Mouse (Mus musculus) intestine, embryonic 14.5 days (tissue): ENCODE results near the gene Lrig2. TPM values are rescaled to one million over a fixed set of nuclear protein-coding genes. Genes with fewer than 3 reads are reported as not detected.

Experiments used
- ATAC-seq: fragments of 200-750 bp; cut with Nextera tagmentation; replicated peaks from 2 replicates; pipeline ENCODE4 v1.8.0; 2017; ENCODE audit warnings: low read depth, moderate number of reproducible peaks, moderate TSS enrichment, moderate library complexity; ENCODE audit not compliant: low FRiP score, low TSS enrichment
- DNase-seq: peaks from one replicate; pipeline ENCODE4 v3.0.0-alpha.2; 2018; ENCODE audit warnings: low spot score
- H3K27ac ChIP-seq: fragments of 300-500 bp; sonication (generic); 2 replicates; pipeline ENCODE4 v1.5.1; 2014; ENCODE audit warnings: low read depth, mild to moderate bottlenecking, control low read depth
- H3K27me3 ChIP-seq: fragments of 300-500 bp; sonication (generic); replicated peaks from 2 replicates; pipeline ENCODE4 v1.6.1; 2014; ENCODE audit warnings: low read length, control low read depth; ENCODE audit not compliant: control insufficient read depth, insufficient read depth
- H3K36me3 ChIP-seq: fragments of 300-500 bp; sonication (generic); 2 replicates; pipeline ENCODE4 v1.6.1; 2014; ENCODE audit warnings: low read length, control low read depth; ENCODE audit not compliant: control insufficient read depth, insufficient read depth
- H3K4me1 ChIP-seq: fragments of 300-500 bp; sonication (generic); replicated peaks from 2 replicates; pipeline ENCODE4 v1.6.1; 2014; ENCODE audit warnings: low read length, control low read depth, mixed read lengths; ENCODE audit not compliant: control insufficient read depth, insufficient read depth
- H3K4me2 ChIP-seq: fragments of 300-500 bp; sonication (generic); 2 replicates; pipeline ENCODE4 v1.6.1; 2014; ENCODE audit warnings: low read length
- H3K4me3 ChIP-seq: fragments of 300-500 bp; sonication (generic); 2 replicates; pipeline ENCODE4 v1.5.1; 2014; ENCODE audit warnings: low read depth, low read length, control low read depth, mixed read lengths
- H3K9ac ChIP-seq: fragments of 300-500 bp; sonication (generic); 2 replicates; pipeline ENCODE4 v1.6.1; 2014; ENCODE audit warnings: mild to moderate bottlenecking, low read length
- H3K9me3 ChIP-seq: fragments of 300-500 bp; sonication (generic); 2 replicates; pipeline ENCODE4 v1.6.1; 2016; ENCODE audit warnings: low read length, control low read depth; ENCODE audit not compliant: control insufficient read depth
- WGBS: fragments of 180-500 bp; shearing (Covaris S2); extraction: QIAGEN DNeasy Blood & Tissue Kit; methylation state at CpG from one replicate; pipeline ENCODE4 v1.1.7; 2014; 5-methylcytosine and 5-hydroxymethylcytosine counted together
- polyA plus RNA-seq: library from polyadenylated mRNA; unstranded; fragments of >200 nt; fragmentation: Nextera tagmentation; extraction: Ambion mirVana; gene quantifications from 2 replicates; pipeline ENCODE4 v1.2.1, GENCODE M21; 2014

The Lrig2 gene
- polyA plus RNA-seq, 1 experiment from 2014 or later: 19.3 TPM

DNA sequence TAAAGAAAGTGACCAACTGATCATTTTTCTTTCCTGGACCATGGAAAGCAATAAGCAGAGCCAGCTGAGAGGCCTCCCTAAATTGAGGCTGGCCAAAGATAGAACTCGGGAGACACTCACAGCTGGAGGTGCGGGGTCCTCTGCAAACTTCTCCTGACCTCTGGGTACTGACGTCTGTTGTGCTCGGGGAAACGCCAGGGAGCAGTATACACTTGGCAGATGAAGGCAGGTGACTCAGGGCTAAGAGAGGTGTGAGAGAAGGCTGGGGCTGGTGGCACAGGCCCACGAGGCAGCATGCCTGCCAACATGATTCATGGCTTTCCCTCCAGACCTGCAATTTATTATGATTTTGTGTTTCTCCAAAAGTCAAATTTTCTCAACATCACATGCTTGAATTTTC lies 66.1 kb downstream of the Lrig2 start:
- no peak for ATAC-seq
- H3K4me1 ChIP-seq: no peaks in the 10 kb centered on the region
- WGBS: 36% methylated on average over 6 of the region's 6 CpGs

DNA sequence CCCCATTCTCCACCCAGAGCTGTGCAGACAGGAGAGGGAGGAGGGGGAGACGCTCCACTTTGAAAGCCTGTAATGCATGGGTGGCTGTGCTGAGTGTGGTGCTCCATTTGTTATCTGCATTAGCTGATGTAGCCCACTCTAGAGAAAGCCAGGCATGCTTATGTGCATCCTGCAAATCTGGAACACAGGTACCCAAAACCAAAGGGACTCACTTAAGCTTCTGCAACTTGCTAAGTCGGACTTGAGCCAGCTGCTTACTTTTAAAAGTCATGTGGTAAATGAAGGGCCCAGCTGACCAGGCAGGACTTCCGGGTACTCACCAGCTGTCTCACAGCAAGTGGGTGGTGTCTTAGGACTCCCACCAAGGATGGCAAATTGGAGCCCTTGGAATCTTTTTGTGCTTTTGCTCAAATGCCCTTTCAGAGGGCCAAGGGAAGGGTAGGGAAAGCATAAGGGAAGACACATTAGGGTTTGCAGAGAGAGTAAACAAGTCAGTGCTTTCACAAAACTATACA lies 66.7 kb downstream of the Lrig2 start:
- no peak overlapping the region for H3K9ac ChIP-seq
- no peaks in the 10 kb centered on the region for H3K4me1 ChIP-seq
- DNase-seq: no peak
- H3K36me3 ChIP-seq: no peaks in the 10 kb centered on the region
- 64% methylated on average over 3 of the region's 3 CpGs for WGBS
- no peak overlapping the region for H3K4me2 ChIP-seq
- no peaks in the 10 kb centered on the region for H3K27me3 ChIP-seq
- no peak for ATAC-seq
- no peaks in the 10 kb centered on the region for H3K9me3 ChIP-seq
- no peak overlapping the region for H3K4me3 ChIP-seq
- H3K27ac ChIP-seq: no peak overlapping the region

More for the DNA sequence above, 66.1 kb downstream of the Lrig2 start:
- no peak overlapping the region for H3K27ac ChIP-seq
- no peaks in the 10 kb centered on the region for H3K9me3 ChIP-seq
- H3K36me3 ChIP-seq: no peaks in the 10 kb centered on the region
- H3K4me2 ChIP-seq: no peak overlapping the region
- no peak overlapping the region for H3K9ac ChIP-seq
- no peaks in the 10 kb centered on the region for H3K27me3 ChIP-seq
- no peak overlapping the region for H3K4me3 ChIP-seq
- no peak for DNase-seq

DNA sequence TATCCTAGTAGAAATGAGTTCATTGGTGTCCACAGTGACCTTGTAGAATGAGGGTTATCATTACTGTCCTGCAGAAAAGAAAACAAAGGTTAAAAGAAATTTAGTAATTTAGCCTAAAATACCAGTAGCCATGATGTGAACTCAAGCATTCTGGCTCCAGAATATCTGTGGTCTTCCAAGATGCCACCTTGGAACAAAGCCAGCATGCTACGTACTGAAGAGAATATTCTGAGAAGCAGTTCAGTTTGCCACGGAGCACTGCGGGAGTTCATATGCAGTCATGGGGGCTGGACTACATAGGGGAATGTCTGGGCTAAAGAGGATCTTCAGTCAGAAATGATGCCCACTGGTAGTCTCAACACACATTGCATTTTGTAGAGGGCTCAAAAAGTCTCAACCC lies 67.6 kb downstream of the Lrig2 start:
- DNase-seq (no peak), ATAC-seq (no peak)
- Histone ChIP-seq H3K36me3 (no peaks in the 10 kb centered on the region), H3K27ac (no peak overlapping the region), H3K4me2 (no peak overlapping the region), H3K4me3 (no peak overlapping the region), H3K27me3 (no peaks in the 10 kb centered on the region), H3K9ac (no peak overlapping the region), H3K4me1 (no peaks in the 10 kb centered on the region), H3K9me3 (no peaks in the 10 kb centered on the region)
- 90% methylated on average over 3 of the region's 3 CpGs for WGBS

DNA sequence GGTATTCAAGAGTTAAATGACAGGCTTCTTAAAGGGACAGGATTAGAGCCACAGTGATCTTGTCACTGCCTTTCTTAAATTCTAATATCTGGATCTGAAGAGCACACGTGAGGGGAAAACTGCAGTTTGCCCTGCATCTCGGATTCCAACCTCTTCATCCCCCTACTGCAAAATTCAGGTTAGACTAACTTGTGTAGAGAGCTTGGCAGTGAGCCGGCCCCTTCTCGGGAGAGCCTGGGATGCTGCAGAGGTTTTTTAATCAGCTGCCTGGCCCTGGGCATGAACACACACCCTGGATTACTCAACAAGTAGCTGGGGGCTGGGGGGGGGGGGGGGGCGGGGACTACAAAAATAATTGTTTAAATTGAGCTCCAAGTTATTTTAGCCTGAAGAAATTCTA lies 69.4 kb downstream of the Lrig2 start:
- H3K36me3 ChIP-seq: no peaks in the 10 kb centered on the region
- H3K27ac ChIP-seq: peak overlapping the region; percentile 43; the same call in 1 of the 2 replicates
- H3K27me3 ChIP-seq: no peaks in the 10 kb centered on the region
- H3K4me2 ChIP-seq: peak overlapping the region; percentile 42
- DNase-seq (no peak), ATAC-seq (no peak)
- H3K9ac ChIP-seq: 0 out of 2 replicates have a peak overlapping the region, but pooled peaks have one; percentile 35
- whole genome bisulfite sequencing: 27% methylated on average over 5 of the region's 5 CpGs
- H3K9me3 ChIP-seq: no peaks in the 10 kb centered on the region
- no peaks in the 10 kb centered on the region for H3K4me1 ChIP-seq
- no peak overlapping the region for H3K4me3 ChIP-seq

DNA sequence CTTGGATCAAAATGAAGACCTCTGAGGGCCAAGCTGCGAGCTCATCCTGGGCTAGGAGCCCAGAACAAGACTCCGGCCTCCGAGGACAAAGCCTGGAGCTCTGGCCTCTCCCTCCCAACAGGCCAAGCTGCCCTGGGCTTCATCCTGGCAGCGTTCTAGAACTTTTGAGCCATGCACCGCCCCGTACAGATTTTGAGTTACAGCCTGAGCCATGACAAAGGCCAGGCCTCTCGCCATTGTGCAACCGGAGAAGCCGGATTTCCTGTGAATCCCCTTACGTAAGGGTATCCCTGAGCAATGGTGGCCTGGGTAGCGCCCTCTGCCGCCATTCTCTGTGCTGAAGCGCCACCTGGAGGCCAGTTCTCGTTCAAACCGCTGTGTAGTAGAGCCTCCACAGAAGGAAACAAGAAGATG lies 69.8 kb downstream of the Lrig2 start:
- Histone ChIP-seq H3K4me2 (peak overlapping the region; percentile 42), H3K4me3 (no peak overlapping the region)

DNA sequence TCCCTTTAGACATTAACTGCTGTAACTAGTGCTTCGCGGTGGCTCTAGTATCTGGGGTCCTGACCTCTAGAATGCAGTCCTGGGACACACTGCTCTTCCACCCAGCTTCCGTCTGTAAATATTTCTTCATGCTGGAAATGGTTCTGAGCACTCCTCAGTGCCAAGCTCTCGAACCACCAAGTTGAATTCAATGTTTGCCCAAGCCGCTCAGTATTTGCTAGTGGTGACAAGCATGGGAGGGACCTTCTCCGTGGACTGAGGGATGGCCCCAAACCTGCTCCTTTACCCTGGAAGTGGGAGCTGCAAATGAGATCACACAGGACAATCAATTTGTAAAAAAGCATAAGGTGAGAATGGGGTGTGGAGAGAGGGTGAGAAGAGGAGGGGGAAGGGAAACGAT lies 70.3 kb downstream of the Lrig2 start:
- peak overlapping the region; percentile 17; the same call in 1 of the 2 replicates for H3K9ac ChIP-seq
- H3K36me3 ChIP-seq: no peaks in the 10 kb centered on the region
- H3K27ac ChIP-seq: peak overlapping the region; percentile 72; the same call in 1 of the 2 replicates
- no peaks in the 10 kb centered on the region for H3K27me3 ChIP-seq
- DNase-seq: no peak
- H3K4me3 ChIP-seq: no peak overlapping the region
- peak overlapping the region; percentile 42 for H3K4me2 ChIP-seq
- peak; percentile 45 for ATAC-seq
- 58% methylated on average over 7 of the region's 7 CpGs for WGBS
- no peaks in the 10 kb centered on the region for H3K4me1 ChIP-seq
- H3K9me3 ChIP-seq: no peaks in the 10 kb centered on the region

More for the DNA sequence above, 69.8 kb downstream of the Lrig2 start:
- Histone ChIP-seq H3K27me3 (no peaks in the 10 kb centered on the region), H3K4me1 (no peaks in the 10 kb centered on the region), H3K9me3 (no peaks in the 10 kb centered on the region), H3K36me3 (no peaks in the 10 kb centered on the region), H3K9ac (peak overlapping the region; percentile 17; the same call in 1 of the 2 replicates), H3K27ac (peak overlapping the region; percentile 72; the same call in 1 of the 2 replicates)
- DNase-seq (peak; percentile 99), ATAC-seq (peak; percentile 93)
- WGBS: 7% methylated on average over 15 of the region's 15 CpGs

DNA sequence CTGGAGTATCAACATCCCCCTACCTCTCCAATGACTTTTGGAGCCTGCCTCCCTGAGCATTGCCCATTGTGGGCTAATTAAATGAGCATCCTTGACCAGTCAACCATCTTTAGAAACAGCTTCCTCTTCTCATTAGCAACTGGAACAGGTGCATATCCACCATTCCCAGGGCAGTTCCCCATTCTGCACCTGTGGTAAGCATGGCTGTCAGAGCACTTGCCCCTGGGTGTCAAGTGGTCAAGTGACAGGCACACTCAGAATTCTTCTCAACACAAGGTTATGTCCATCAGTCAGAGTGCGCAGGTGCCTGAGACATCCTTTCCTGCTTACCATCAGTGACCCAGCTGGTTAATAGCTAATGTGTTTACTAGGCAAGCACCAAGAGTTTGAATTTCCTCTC lies 72.9 kb downstream of the Lrig2 start:
- Histone ChIP-seq H3K4me2 (no peak overlapping the region), H3K9me3 (no peaks in the 10 kb centered on the region), H3K27ac (no peak overlapping the region), H3K27me3 (no peaks in the 10 kb centered on the region), H3K36me3 (no peaks in the 10 kb centered on the region), H3K4me3 (no peak overlapping the region), H3K9ac (no peak overlapping the region), H3K4me1 (peaks cover 4% of the 10 kb centered on the region; the same call in 1 of the 2 replicates)
- ATAC-seq (no peak), DNase-seq (no peak)
- WGBS: 89% methylated on average over 1 of the region's 1 CpGs

DNA sequence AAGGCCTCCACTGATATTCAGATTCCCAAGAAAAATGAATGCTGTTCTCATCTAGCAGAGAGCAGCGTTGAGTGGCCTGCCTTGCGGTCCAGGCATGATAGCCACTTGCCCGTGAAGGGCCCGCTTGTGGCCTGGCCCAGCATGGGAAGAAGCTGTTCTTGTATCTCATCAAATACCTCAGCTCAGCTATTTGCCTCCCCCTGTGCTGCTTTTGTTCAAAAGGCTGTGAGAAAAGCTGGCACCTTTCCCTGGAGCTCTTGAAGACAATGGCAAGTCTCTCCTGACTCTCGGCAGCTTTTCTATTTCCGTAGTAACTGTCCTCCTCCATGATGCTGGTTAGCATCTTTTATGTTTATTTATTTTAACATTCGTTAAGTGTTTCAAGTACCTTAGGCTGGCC lies 74.1 kb downstream of the Lrig2 start:
- 75% methylated on average over 7 of the region's 7 CpGs for whole genome bisulfite sequencing
- H3K36me3 ChIP-seq: no peaks in the 10 kb centered on the region
- ATAC-seq: no peak

DNA sequence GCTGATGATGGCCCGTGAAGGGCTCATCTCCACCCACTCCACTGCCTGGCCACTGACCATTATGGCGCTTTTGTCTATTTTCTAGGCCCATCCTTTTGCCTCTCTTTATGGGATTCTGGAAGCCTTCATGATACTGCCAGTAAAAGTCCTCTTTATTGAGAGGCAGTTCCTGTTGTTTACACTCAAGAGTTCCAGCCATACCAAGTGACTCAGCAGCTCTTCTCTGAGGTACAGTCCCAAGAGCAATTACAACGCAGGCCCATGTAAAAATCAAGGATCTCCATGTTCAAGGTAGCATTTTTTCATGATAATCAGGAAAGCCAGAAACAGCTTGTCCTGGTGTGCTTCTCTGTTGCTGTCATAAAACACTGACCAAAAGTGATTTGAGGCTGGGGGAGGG lies 75.8 kb downstream of the Lrig2 start:
- no peak overlapping the region for H3K4me2 ChIP-seq
- H3K9me3 ChIP-seq: no peaks in the 10 kb centered on the region
- H3K36me3 ChIP-seq: no peaks in the 10 kb centered on the region
- 86% methylated on average over 3 of the region's 3 CpGs for WGBS
- H3K4me1 ChIP-seq: peaks cover 5% of the 10 kb centered on the region; the same call in 1 of the 2 replicates
- no peak overlapping the region for H3K9ac ChIP-seq
- no peak overlapping the region for H3K4me3 ChIP-seq
- ATAC-seq (no peak), DNase-seq (no peak)
- no peaks in the 10 kb centered on the region for H3K27me3 ChIP-seq
- no peak overlapping the region for H3K27ac ChIP-seq

More for the DNA sequence above, 74.1 kb downstream of the Lrig2 start:
- Histone ChIP-seq H3K9ac (no peak overlapping the region), H3K4me3 (no peak overlapping the region), H3K4me2 (no peak overlapping the region), H3K4me1 (peaks cover 5% of the 10 kb centered on the region; the same call in 1 of the 2 replicates), H3K27me3 (no peaks in the 10 kb centered on the region), H3K27ac (no peak overlapping the region), H3K9me3 (no peaks in the 10 kb centered on the region)
- no peak for DNase-seq
